Mouse (Mus musculus) adrenal gland, adult 10 weeks (tissue): Measurements from ENCODE around the gene Olfr1310. TPM values are rescaled to one million over a fixed set of nuclear protein-coding genes. Genes with fewer than 3 reads are reported as not detected.

ENCODE experiments used
- polyA plus RNA-seq: library from polyadenylated mRNA; stranded (reverse); fragments of 350-450 nt; fragmentation: Illumina TruSeq; extraction: RNeasy Lipid Tissue Mini Kit (QIAGEN cat#74804); gene quantifications from one replicate; pipeline ENCODE4 v1.2.3, GENCODE M21; 2014; ENCODE audit warnings: low read depth, low replicate concordance

Gene Olfr1310
- not detected for polyA plus RNA-seq

GRCm38 (mm10) chr2:112012608-112013007, at the start of gene Olfr1310:
TSS of gene Olfr1310 (minus strand) at chr2:112012708.

GRCm38 (mm10) chr2:112050138-112050537, 37.6 kb upstream of the Olfr1310 start, which contains the start of gene Olfr1312:
TSS of gene Olfr1312 (minus strand) at chr2:112050238.

GRCm38 (mm10) chr2:112024312-112024711, 11.8 kb upstream of the Olfr1310 start, which contains the start of gene Olfr1311:
TSS of gene Olfr1311 (minus strand) at chr2:112024412.

GRCm38 (mm10) chr2:111990181-111990580, 22.3 kb downstream of the Olfr1310 start, which contains the start of gene Olfr1309:
TSS of gene Olfr1309 (minus strand) at chr2:111990281.

GRCm38 (mm10) chr2:111964844-111965243, 47.7 kb downstream of the Olfr1310 start, which contains the start of gene Olfr1308:
TSS of gene Olfr1308 (minus strand) at chr2:111964944.

Other genes starting within 250 kb of the Olfr1310 start
- not detected for gene Olfr1302, start 235.3 kb downstream of the Olfr1310 start, polyA plus RNA-seq
- gene Olfr1303, start 192.4 kb downstream of the Olfr1310 start, polyA plus RNA-seq, result not detected
- gene Olfr1305, start 135.6 kb downstream of the Olfr1310 start, polyA plus RNA-seq, result not detected
- gene Olfr1306, start 96.4 kb downstream of the Olfr1310 start, polyA plus RNA-seq, result not detected
- not detected for gene Olfr1307, start 63.3 kb downstream of the Olfr1310 start, polyA plus RNA-seq
- gene Olfr1308, start 47.8 kb downstream of the Olfr1310 start, polyA plus RNA-seq, result not detected
- gene Olfr1309, start 22.4 kb downstream of the Olfr1310 start, polyA plus RNA-seq, result not detected
- not detected for gene Olfr1311, start 11.7 kb upstream of the Olfr1310 start, polyA plus RNA-seq
- not detected for gene Olfr1312, start 37.5 kb upstream of the Olfr1310 start, polyA plus RNA-seq
- not detected for gene Olfr1313, start 65.1 kb upstream of the Olfr1310 start, polyA plus RNA-seq
- not detected for gene Olfr1314, start 84.1 kb upstream of the Olfr1310 start, polyA plus RNA-seq
- gene Olfr1315-ps1, start 102.7 kb upstream of the Olfr1310 start, polyA plus RNA-seq, result not detected
- not detected for gene Olfr1316, start 122.3 kb upstream of the Olfr1310 start, polyA plus RNA-seq
- not detected for gene Olfr1317, start 127.6 kb upstream of the Olfr1310 start, polyA plus RNA-seq
- gene Olfr1318, start 141.5 kb upstream of the Olfr1310 start, polyA plus RNA-seq, result not detected
- gene Lpcat4, start 226.8 kb upstream of the Olfr1310 start, polyA plus RNA-seq, result not detected
- gene Nutm1, start 246.6 kb upstream of the Olfr1310 start, polyA plus RNA-seq, result not detected
- 59.7 TPM for gene Nop10, start 249.2 kb upstream of the Olfr1310 start, polyA plus RNA-seq